ENCODE assay signal across 12 mouse cellular contexts in the genomic region with DNA sequence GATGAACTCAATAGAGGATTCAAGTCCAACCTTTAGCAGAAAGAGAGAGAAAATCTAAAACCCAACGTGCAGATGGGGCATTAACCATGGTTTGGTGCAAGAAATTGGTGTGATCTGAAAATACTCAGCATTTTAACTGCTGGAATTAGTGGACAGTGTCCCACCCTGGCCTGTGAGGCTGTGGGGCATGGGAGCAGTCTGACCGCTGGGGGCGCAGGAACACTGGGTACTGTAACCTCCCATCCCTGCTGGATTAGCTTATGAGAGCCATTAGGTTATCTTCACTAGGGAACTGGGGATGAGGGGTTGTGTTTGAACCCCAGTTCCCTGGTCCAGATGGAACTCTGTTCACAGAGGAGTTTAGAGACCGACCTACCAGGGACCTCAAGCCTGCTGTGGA.
"Had no signal": no experiment of that assay in that cellular context is flagged by ENCODE, and none has a peak within 500 bp of the region (broad histone marks: within the 10 kb centered on the region; RNA-seq: fewer than 3 reads in every experiment).

No protein-coding gene starts in this region.

- H3K9me3 ChIP-seq: liver, embryonic 13.5 days; lung, embryonic 15.5 days; midbrain, embryonic 13.5 days had no signal

- DNase-seq: kidney, adult 9 months; kidney, postnatal 36 days; layer of hippocampus, adult 9-11 months; layer of hippocampus, postnatal 36 days; liver, embryonic 13.5 days; right cerebral cortex, postnatal 25 days; thymus, adult 18-20 months; thymus, postnatal 14 days had no signal

- H3K4me2 ChIP-seq: liver, embryonic 13.5 days; lung, embryonic 15.5 days; midbrain, embryonic 13.5 days had no signal

- H3K27me3 ChIP-seq: liver, embryonic 13.5 days; lung, embryonic 15.5 days; midbrain, embryonic 13.5 days had no signal

- H3K9ac ChIP-seq: liver, embryonic 13.5 days; lung, embryonic 15.5 days; midbrain, embryonic 13.5 days had no signal

- H3K36me3 ChIP-seq: liver, embryonic 13.5 days; lung, embryonic 15.5 days; midbrain, embryonic 13.5 days had no signal

- H3K4me3 ChIP-seq: liver, embryonic 13.5 days; lung, embryonic 15.5 days; midbrain, embryonic 13.5 days had no signal

- H3K27ac ChIP-seq: kidney, postnatal 0 days; liver, embryonic 13.5 days; lung, embryonic 15.5 days; midbrain, embryonic 13.5 days had no signal

- H3K4me1 ChIP-seq: lung, embryonic 15.5 days had no signal

- ATAC-seq: intestine, postnatal 0 days; midbrain, embryonic 13.5 days had no signal
